Mouse (Mus musculus) G1E (cell line): ENCODE measurements at regions not wholly inside any gene's neighbourhood (a gene's known extent, or its start where the extent isn't known, plus 50 kb on each side); places are given as distances from the start of the nearest gene placed in this dataset.

Experiments used
- CTCF ChIP-seq: IDR thresholded peaks from 2 replicates; pipeline ENCODE4 v1.5.1; 2012; ENCODE audit warnings: low read depth, low read length, inconsistent platforms, mixed read lengths
- GATA1 ChIP-seq: IDR thresholded peaks from 2 replicates; pipeline ENCODE4 v1.6.1; 2012; ENCODE audit warnings: borderline replicate concordance, low read length, inconsistent platforms, mixed read lengths
- GATA2 ChIP-seq: IDR thresholded peaks from 2 replicates; pipeline ENCODE4 v1.6.1; 2012; ENCODE audit warnings: low read depth, low read length, inconsistent platforms, borderline replicate concordance
- POLR2AphosphoS5 ChIP-seq: IDR thresholded peaks from 2 replicates; pipeline ENCODE4 v1.6.1; 2012; ENCODE audit warnings: low read depth, low read length, inconsistent platforms; ENCODE audit not compliant: insufficient replicate concordance
- TAL1 ChIP-seq: conservative IDR thresholded peaks from 2 replicates; pipeline ENCODE4 v1.6.1; 2012; ENCODE audit warnings: low read depth, low read length, inconsistent platforms, mixed read lengths

DNA sequence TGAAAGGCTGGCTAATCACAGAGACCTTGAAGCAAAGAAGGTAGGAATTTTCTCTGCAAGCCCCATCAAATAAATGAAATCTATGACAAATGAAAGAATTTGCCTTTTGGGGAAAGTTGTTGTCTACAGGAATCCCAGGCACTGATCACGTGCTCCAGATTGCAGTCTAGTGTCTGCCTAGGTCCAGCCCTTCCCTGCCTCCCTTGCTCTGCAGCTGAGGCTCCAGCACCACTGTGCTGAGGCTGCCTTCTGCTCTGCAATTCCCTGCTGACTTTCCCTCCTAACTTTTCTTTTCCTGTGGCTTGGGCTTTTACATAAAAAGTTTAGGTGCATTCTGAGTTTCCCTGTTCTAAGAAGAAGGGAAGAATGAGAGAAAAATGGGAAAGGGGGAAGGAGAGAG lies 653.6 kb downstream of the Bcl11a start:
- TF ChIP-seq GATA1, result no peak
- no peak for TF ChIP-seq CTCF
- TF ChIP-seq TAL1, result no peak
- no peak for TF ChIP-seq GATA2
- no peak for TF ChIP-seq POLR2AphosphoS5
